Mouse (Mus musculus) cerebellum, adult 18-20 months (tissue): ENCODE measurements around the gene Klkb1.
"Not testable (repeated sequence)": the region's sequence is repeated elsewhere in the genome, so short reads cannot be mapped to it uniquely, and the experiment has no call there.

Experiments used
- DNase-seq, 2 experiments: peaks; one replicate each; pipeline ENCODE4 v3.0.0; 2021

The Klkb1 gene

GRCm38 (mm10) chr8:45294687-45295086 is at the start of gene Klkb1:
Gene Klkb1 (minus strand): TSS chr8:45294859.
- DNase-seq = no peak

- no peak for DNase-seq
Measured at GRCm38 (mm10) chr8:45344298-45344697, 49.6 kb upstream of the Klkb1 start.

- no peak for DNase-seq
Measured at GRCm38 (mm10) chr8:45341630-45342628, 47.3 kb upstream of the Klkb1 start.

GRCm38 (mm10) chr8:45333493-45333892 is 38.8 kb upstream of the Klkb1 start:
- DNase-seq = no peak

- peak; percentile 13 to 18 for DNase-seq
Measured at GRCm38 (mm10) chr8:45332685-45333409, 38.2 kb upstream of the Klkb1 start, which contains the start of gene Cyp4v3. Gene Cyp4v3 (minus strand): TSS chr8:45333216.

- DNase-seq = no peak
Measured at GRCm38 (mm10) chr8:45330856-45331255, 36.2 kb upstream of the Klkb1 start.

- no peak for DNase-seq
Measured at GRCm38 (mm10) chr8:45329206-45329980, 34.7 kb upstream of the Klkb1 start.

- not testable (repeated sequence) for DNase-seq
Measured at GRCm38 (mm10) chr8:45327076-45327475, 32.4 kb upstream of the Klkb1 start.

- DNase-seq = no peak
Measured at GRCm38 (mm10) chr8:45324151-45324550, 29.5 kb upstream of the Klkb1 start.

GRCm38 (mm10) chr8:45321365-45321764 is 26.7 kb upstream of the Klkb1 start:
- DNase-seq = no peak

- DNase-seq = no peak
Measured at GRCm38 (mm10) chr8:45320930-45321329, 26.3 kb upstream of the Klkb1 start.

- DNase-seq = no peak
Measured at GRCm38 (mm10) chr8:45310967-45311366, 16.3 kb upstream of the Klkb1 start.

GRCm38 (mm10) chr8:45308366-45308765 is 13.7 kb upstream of the Klkb1 start, which contains the start of gene Gm45753:
Gene Gm45753 (minus strand): TSS chr8:45308466.
- no peak for DNase-seq

- DNase-seq = no peak
Measured at GRCm38 (mm10) chr8:45305479-45305878, 10.8 kb upstream of the Klkb1 start.

- no peak for DNase-seq
Measured at GRCm38 (mm10) chr8:45304354-45304753, 9.7 kb upstream of the Klkb1 start.

- no peak for DNase-seq
Measured at GRCm38 (mm10) chr8:45302390-45302789, 7.7 kb upstream of the Klkb1 start.

GRCm38 (mm10) chr8:45295276-45295675 is 617 bp upstream of the Klkb1 start:
- no peak for DNase-seq

GRCm38 (mm10) chr8:45291790-45292189 is 2.9 kb downstream of the Klkb1 start:
- peak; percentile 26 to 29 for DNase-seq

- no peak for DNase-seq
Measured at GRCm38 (mm10) chr8:45281630-45282029, 13.0 kb downstream of the Klkb1 start.

- no peak for DNase-seq
Measured at GRCm38 (mm10) chr8:45277453-45277852, 17.2 kb downstream of the Klkb1 start.

- no peak for DNase-seq
Measured at GRCm38 (mm10) chr8:45274317-45274716, 20.3 kb downstream of the Klkb1 start.

- no peak for DNase-seq
Measured at GRCm38 (mm10) chr8:45269056-45269455, 25.6 kb downstream of the Klkb1 start.

- DNase-seq = no peak
Measured at GRCm38 (mm10) chr8:45268485-45268884, 26.2 kb downstream of the Klkb1 start.
